Mouse (Mus musculus): Measurements from ENCODE around the gene Ibtk. TPM values are rescaled to one million over a fixed set of nuclear protein-coding genes. Genes with fewer than 3 reads are reported as not detected.
A peak's percentile ranks its signal among the peaks of the same experiment; 100 is the strongest.

Ibtk gene
- polyA plus RNA-seq, 1 experiment from 2014 or later = 29.2 TPM

GRCm38 (mm10) chr9:85701981-85702380, 47.2 kb downstream of the Ibtk start:
- Histone ChIP-seq H3K9me3 (replicated peaks) (no peaks in the 10 kb centered on the region), H3K27ac (replicated peaks) (no peak overlapping the region), H3K9ac (no peak overlapping the region), H3K4me1 (no peaks in the 10 kb centered on the region), H3K27me3 (no peaks in the 10 kb centered on the region), H3K36me3 (peaks cover 49% of the 10 kb centered on the region), H3K4me2 (replicated peaks) (no peak overlapping the region), H3K4me3 (replicated peaks) (no peak overlapping the region)
- WGBS = 89% methylated on average over 5 of the region's 5 CpGs
- ATAC-seq (ENCODE audit: insufficient number of reproducible peaks, low FRiP score, low TSS enrichment, low read depth) = no peak

GRCm38 (mm10) chr9:85695606-85696005, 53.5 kb downstream of the Ibtk start:
- no peaks in the 10 kb centered on the region for H3K9me3 ChIP-seq (replicated peaks)
- no peak for ATAC-seq (ENCODE audit: insufficient number of reproducible peaks, low FRiP score, low TSS enrichment, low read depth)
- no peak overlapping the region for H3K9ac ChIP-seq
- H3K4me3 ChIP-seq (replicated peaks) = no peak overlapping the region
- no peak overlapping the region for H3K27ac ChIP-seq (replicated peaks)
- H3K4me2 ChIP-seq (replicated peaks) = no peak overlapping the region
- H3K4me1 ChIP-seq = no peaks in the 10 kb centered on the region
- peaks cover 8% of the 10 kb centered on the region; the same call in 1 of the 2 replicates for H3K36me3 ChIP-seq
- 96% methylated on average over 3 of the region's 3 CpGs for WGBS
- H3K27me3 ChIP-seq = no peaks in the 10 kb centered on the region

- no peak overlapping the region for H3K4me2 ChIP-seq (replicated peaks)
- H3K36me3 ChIP-seq = peaks cover 28% of the 10 kb centered on the region
- no peak for ATAC-seq (ENCODE audit: insufficient number of reproducible peaks, low FRiP score, low TSS enrichment, low read depth)
- no peaks in the 10 kb centered on the region for H3K4me1 ChIP-seq
- H3K4me3 ChIP-seq (replicated peaks) = no peak overlapping the region
- no peak overlapping the region for H3K9ac ChIP-seq
- no peaks in the 10 kb centered on the region for H3K27me3 ChIP-seq
- WGBS = 58% methylated on average over 6 of the region's 6 CpGs
- H3K27ac ChIP-seq (replicated peaks) = no peak overlapping the region
- no peaks in the 10 kb centered on the region for H3K9me3 ChIP-seq (replicated peaks)
Observed at GRCm38 (mm10) chr9:85693231-85694116, 55.7 kb downstream of the Ibtk start.

- ATAC-seq (ENCODE audit: insufficient number of reproducible peaks, low FRiP score, low TSS enrichment, low read depth) = no peak
- Histone ChIP-seq H3K27me3 (no peaks in the 10 kb centered on the region), H3K27ac (replicated peaks) (no peak overlapping the region), H3K9me3 (replicated peaks) (no peaks in the 10 kb centered on the region), H3K4me1 (no peaks in the 10 kb centered on the region), H3K9ac (no peak overlapping the region), H3K4me3 (replicated peaks) (no peak overlapping the region), H3K36me3 (peaks cover 40% of the 10 kb centered on the region), H3K4me2 (replicated peaks) (no peak overlapping the region)
- 91% methylated on average over 6 of the region's 6 CpGs for WGBS
Observed at GRCm38 (mm10) chr9:85685010-85685409, 64.1 kb downstream of the Ibtk start.

- Histone ChIP-seq H3K4me3 (replicated peaks) (no peak overlapping the region), H3K4me2 (replicated peaks) (no peak overlapping the region), H3K9me3 (replicated peaks) (no peaks in the 10 kb centered on the region), H3K9ac (no peak overlapping the region), H3K36me3 (no peaks in the 10 kb centered on the region), H3K27me3 (no peaks in the 10 kb centered on the region), H3K4me1 (peaks cover 14% of the 10 kb centered on the region), H3K27ac (replicated peaks) (no peak overlapping the region)
- 51% methylated on average over 10 of the region's 10 CpGs for WGBS
- no peak for ATAC-seq (ENCODE audit: insufficient number of reproducible peaks, low FRiP score, low TSS enrichment, low read depth)
Observed at GRCm38 (mm10) chr9:85675131-85675905, 73.8 kb downstream of the Ibtk start.

GRCm38 (mm10) chr9:85673907-85674481, 75.1 kb downstream of the Ibtk start:
- H3K9ac ChIP-seq = no peak overlapping the region
- H3K4me3 ChIP-seq (replicated peaks) = no peak overlapping the region
- no peaks in the 10 kb centered on the region for H3K36me3 ChIP-seq
- H3K4me1 ChIP-seq = peaks cover 14% of the 10 kb centered on the region
- H3K27me3 ChIP-seq = no peaks in the 10 kb centered on the region
- ATAC-seq (ENCODE audit: insufficient number of reproducible peaks, low FRiP score, low TSS enrichment, low read depth) = no peak
- H3K9me3 ChIP-seq (replicated peaks) = no peaks in the 10 kb centered on the region
- peak overlapping the region; percentile 61; the same call in 1 of the 2 replicates for H3K27ac ChIP-seq (replicated peaks)
- H3K4me2 ChIP-seq (replicated peaks) = no peak overlapping the region
- WGBS = 37% methylated on average over 15 of the region's 15 CpGs

GRCm38 (mm10) chr9:85671582-85672331, 77.4 kb downstream of the Ibtk start:
- 69% methylated on average over 6 of the region's 6 CpGs for WGBS
- peaks cover 14% of the 10 kb centered on the region for H3K4me1 ChIP-seq

GRCm38 (mm10) chr9:85664316-85664715, 84.8 kb downstream of the Ibtk start:
- H3K4me1 ChIP-seq = 0 out of 2 replicates have a peak, but pooled peaks cover 3% of the 10 kb centered on the region
- H3K9me3 ChIP-seq (replicated peaks) = no peaks in the 10 kb centered on the region
- no peaks in the 10 kb centered on the region for H3K27me3 ChIP-seq
- no peak for ATAC-seq (ENCODE audit: insufficient number of reproducible peaks, low FRiP score, low TSS enrichment, low read depth)
- H3K9ac ChIP-seq = no peak overlapping the region
- no peak overlapping the region for H3K4me2 ChIP-seq (replicated peaks)
- no peak overlapping the region for H3K4me3 ChIP-seq (replicated peaks)
- 60% methylated on average over 1 of the region's 1 CpGs for WGBS
- no peaks in the 10 kb centered on the region for H3K36me3 ChIP-seq
- no peak overlapping the region for H3K27ac ChIP-seq (replicated peaks)

More at GRCm38 (mm10) chr9:85671582-85672331, 77.4 kb downstream of the Ibtk start:
- H3K27me3 ChIP-seq = no peaks in the 10 kb centered on the region
- no peak overlapping the region for H3K4me2 ChIP-seq (replicated peaks)
- no peak for ATAC-seq (ENCODE audit: insufficient number of reproducible peaks, low FRiP score, low TSS enrichment, low read depth)
- no peak overlapping the region; the same call in 1 of the 2 replicates for H3K27ac ChIP-seq (replicated peaks)
- H3K4me3 ChIP-seq (replicated peaks) = no peak overlapping the region
- no peaks in the 10 kb centered on the region for H3K36me3 ChIP-seq
- no peak overlapping the region for H3K9ac ChIP-seq
- H3K9me3 ChIP-seq (replicated peaks) = no peaks in the 10 kb centered on the region

GRCm38 (mm10) chr9:85663810-85664209, 85.3 kb downstream of the Ibtk start:
- H3K36me3 ChIP-seq = no peaks in the 10 kb centered on the region
- H3K4me1 ChIP-seq = 0 out of 2 replicates have a peak, but pooled peaks cover 3% of the 10 kb centered on the region
- no peaks in the 10 kb centered on the region for H3K27me3 ChIP-seq
- no peak overlapping the region for H3K4me2 ChIP-seq (replicated peaks)
- WGBS = 52% methylated on average over 1 of the region's 1 CpGs
- no peaks in the 10 kb centered on the region for H3K9me3 ChIP-seq (replicated peaks)
- H3K9ac ChIP-seq = no peak overlapping the region
- no peak for ATAC-seq (ENCODE audit: insufficient number of reproducible peaks, low FRiP score, low TSS enrichment, low read depth)
- no peak overlapping the region for H3K4me3 ChIP-seq (replicated peaks)
- no peak overlapping the region for H3K27ac ChIP-seq (replicated peaks)

- no peak overlapping the region for H3K4me2 ChIP-seq (replicated peaks)
- 0 out of 2 replicates have a peak, but pooled peaks cover 3% of the 10 kb centered on the region for H3K4me1 ChIP-seq
- no peak overlapping the region for H3K9ac ChIP-seq
- peak; percentile 60 for ATAC-seq (ENCODE audit: insufficient number of reproducible peaks, low FRiP score, low TSS enrichment, low read depth)
- H3K4me3 ChIP-seq (replicated peaks) = no peak overlapping the region
- H3K36me3 ChIP-seq = no peaks in the 10 kb centered on the region
- H3K9me3 ChIP-seq (replicated peaks) = no peaks in the 10 kb centered on the region
- no peak overlapping the region for H3K27ac ChIP-seq (replicated peaks)
- H3K27me3 ChIP-seq = no peaks in the 10 kb centered on the region
- WGBS = 23% methylated on average over 8 of the region's 8 CpGs
Observed at GRCm38 (mm10) chr9:85663091-85663490, 86.0 kb downstream of the Ibtk start.
